Mouse (Mus musculus): ENCODE data around the gene Ankrd11.

DNA sequence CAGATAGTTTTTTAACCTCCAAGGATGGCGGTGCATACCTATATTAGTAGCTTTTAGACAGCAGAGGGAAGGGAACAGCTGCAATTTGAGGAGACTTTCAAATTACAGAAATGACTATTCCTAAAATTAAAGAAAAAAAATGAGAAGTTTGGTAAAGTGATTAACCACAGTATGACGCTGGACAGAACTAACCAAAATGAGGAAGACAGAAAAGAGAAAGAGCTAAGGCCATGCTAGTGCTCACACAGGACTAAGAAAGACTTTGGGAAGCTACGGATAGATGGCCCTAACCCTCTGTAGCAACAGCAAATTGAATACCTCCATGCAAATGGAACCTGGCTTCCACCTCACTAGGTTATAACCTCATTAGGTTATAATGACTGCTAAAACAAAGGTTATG is 119.1 kb downstream of the Ankrd11 start:
- TF ChIP-seq CTCF (IDR thresholded peaks at IDR 0.05; ENCODE audit: control insufficient read depth, insufficient read depth, insufficient read length) (no peak), USF1 (IDR thresholded peaks at IDR 0.05; ENCODE audit: low read depth) (no peak), MAX (IDR thresholded peaks at IDR 0.05) (no peak), MYOD1 (IDR thresholded peaks at IDR 0.05; ENCODE audit: control insufficient read depth, insufficient read length, low read depth) (no peak), MYOG (IDR thresholded peaks at IDR 0.05; ENCODE audit: control insufficient read depth, extremely low read depth, insufficient read length) (no peak)

Measured in C2C12 (cell line).